Mouse (Mus musculus) cerebellum, adult 2 months (tissue): ENCODE measurements at regions not wholly inside any gene's neighbourhood (a gene's known extent, or its start where the extent isn't known, plus 50 kb on each side); places are given as distances from the start of the nearest gene placed in this dataset.
A peak's percentile ranks its signal among the peaks of the same experiment; 100 is the strongest.

Experiments
- DNase-seq, 2 experiments: peaks; one replicate each; pipeline ENCODE4 v3.0.0; 2021
- H3K27ac ChIP-seq: fragments of 200-500 bp; 2 replicates; pipeline ENCODE4 v1.5.1; 2012; ENCODE audit warnings: low read length, control low read depth, inconsistent platforms; ENCODE audit not compliant: insufficient read depth
- H3K27me3 ChIP-seq: fragments of 200-500 bp; 2 replicates; pipeline ENCODE4 v1.6.1; 2012; ENCODE audit warnings: inconsistent platforms, mild to moderate bottlenecking, low read length, moderate library complexity; ENCODE audit not compliant: control insufficient read depth, insufficient read depth
- H3K4me1 ChIP-seq: fragments of 200-500 bp; 2 replicates; pipeline ENCODE4 v1.6.1; 2011; ENCODE audit warnings: low read length; ENCODE audit not compliant: control insufficient read depth, insufficient read depth
- H3K4me3 ChIP-seq: fragments of 200-500 bp; replicated peaks from 2 replicates; pipeline ENCODE3; 2011; ENCODE audit warnings: mild to moderate bottlenecking, low read depth, low read length, control low read depth; ENCODE audit not compliant: insufficient read depth
- CTCF ChIP-seq: fragments of 200-500 bp; IDR thresholded peaks from 2 replicates; pipeline ENCODE4 v1.5.1; 2011; ENCODE audit warnings: low read depth, mild to moderate bottlenecking, control low read depth, low read length, moderate library complexity, borderline replicate concordance; ENCODE audit not compliant: insufficient read depth
- POLR2A ChIP-seq: fragments of 200-500 bp; IDR thresholded peaks from 2 replicates; pipeline ENCODE4 v1.6.1; 2011; ENCODE audit warnings: low read length, control low read depth, borderline replicate concordance; ENCODE audit not compliant: insufficient read depth
- WGBS: fragments of 180-500 bp; shearing (Covaris S2); methylation state at CpG from one replicate; pipeline ENCODE4 v1.1.7; 2018; 5-methylcytosine and 5-hydroxymethylcytosine counted together

GRCm38 (mm10) chr7:111205876-111206275 lies 123.0 kb upstream of the Eif4g2 start:
- Histone ChIP-seq H3K4me1 (no peaks in the 10 kb centered on the region), H3K27me3 (no peaks in the 10 kb centered on the region), H3K27ac (no peak overlapping the region), H3K4me3 (no peak overlapping the region)
- DNase-seq: no peak
- TF ChIP-seq POLR2A: no peak
- TF ChIP-seq CTCF: no peak
- WGBS: 37% methylated on average over 5 of the region's 5 CpGs

GRCm38 (mm10) chr7:111198608-111199355 lies 116.0 kb upstream of the Eif4g2 start:
- DNase-seq: no peak
- 58% methylated on average over 10 of the region's 10 CpGs for WGBS
- H3K27me3 ChIP-seq: no peaks in the 10 kb centered on the region
- H3K4me1 ChIP-seq: no peaks in the 10 kb centered on the region
- no peak overlapping the region for H3K27ac ChIP-seq
- no peak overlapping the region for H3K4me3 ChIP-seq
- TF ChIP-seq CTCF (no peak), POLR2A (no peak)

GRCm38 (mm10) chr7:111191674-111192073 lies 108.8 kb upstream of the Eif4g2 start:
- WGBS: 22% methylated on average over 4 of the region's 4 CpGs
- Histone ChIP-seq H3K4me3 (no peak overlapping the region), H3K4me1 (no peaks in the 10 kb centered on the region), H3K27me3 (no peaks in the 10 kb centered on the region), H3K27ac (no peak overlapping the region)
- TF ChIP-seq POLR2A: no peak
- no peak for TF ChIP-seq CTCF
- DNase-seq: peak; percentile 27 to 35

- TF ChIP-seq POLR2A (no peak), CTCF (no peak)
- Histone ChIP-seq H3K27me3 (no peaks in the 10 kb centered on the region), H3K4me3 (no peak overlapping the region), H3K27ac (no peak overlapping the region), H3K4me1 (no peaks in the 10 kb centered on the region)
- no peak for DNase-seq
Observed at GRCm38 (mm10) chr7:111191216-111191615, 108.4 kb upstream of the Eif4g2 start.

- TF ChIP-seq CTCF: no peak
- no peak for TF ChIP-seq POLR2A
- WGBS: 92% methylated on average over 4 of the region's 4 CpGs
- no peak for DNase-seq
Observed at GRCm38 (mm10) chr7:111189731-111190130, 106.9 kb upstream of the Eif4g2 start.

GRCm38 (mm10) chr7:111185954-111186353 lies 103.1 kb upstream of the Eif4g2 start:
- TF ChIP-seq CTCF: no peak
- TF ChIP-seq POLR2A: no peak
- Histone ChIP-seq H3K4me1 (no peaks in the 10 kb centered on the region), H3K27ac (no peak overlapping the region), H3K27me3 (no peaks in the 10 kb centered on the region), H3K4me3 (no peak overlapping the region)
- 95% methylated on average over 7 of the region's 7 CpGs for WGBS
- no peak for DNase-seq

More at GRCm38 (mm10) chr7:111189731-111190130, 106.9 kb upstream of the Eif4g2 start:
- H3K4me3 ChIP-seq: no peak overlapping the region
- no peaks in the 10 kb centered on the region for H3K27me3 ChIP-seq
- H3K27ac ChIP-seq: no peak overlapping the region
- H3K4me1 ChIP-seq: no peaks in the 10 kb centered on the region

- H3K27me3 ChIP-seq: no peaks in the 10 kb centered on the region
- 65% methylated on average over 3 of the region's 3 CpGs for WGBS
Observed at GRCm38 (mm10) chr7:111183512-111183911, 100.7 kb upstream of the Eif4g2 start.

GRCm38 (mm10) chr7:111182319-111182718 lies 99.5 kb upstream of the Eif4g2 start:
- Histone ChIP-seq H3K4me1 (no peaks in the 10 kb centered on the region), H3K27me3 (no peaks in the 10 kb centered on the region), H3K4me3 (no peak overlapping the region), H3K27ac (no peak overlapping the region)
- WGBS: 69% methylated on average over 3 of the region's 3 CpGs
- peak; percentile 42 to 56 for DNase-seq
- peak; percentile 66 for TF ChIP-seq CTCF
- no peak for TF ChIP-seq POLR2A

More at GRCm38 (mm10) chr7:111183512-111183911, 100.7 kb upstream of the Eif4g2 start:
- Histone ChIP-seq H3K27ac (no peak overlapping the region), H3K4me3 (no peak overlapping the region), H3K4me1 (no peaks in the 10 kb centered on the region)
- TF ChIP-seq CTCF (no peak), POLR2A (no peak)
- no peak for DNase-seq
